Mouse (Mus musculus): ENCODE data around the gene Rarres1.

Gene Rarres1

DNA sequence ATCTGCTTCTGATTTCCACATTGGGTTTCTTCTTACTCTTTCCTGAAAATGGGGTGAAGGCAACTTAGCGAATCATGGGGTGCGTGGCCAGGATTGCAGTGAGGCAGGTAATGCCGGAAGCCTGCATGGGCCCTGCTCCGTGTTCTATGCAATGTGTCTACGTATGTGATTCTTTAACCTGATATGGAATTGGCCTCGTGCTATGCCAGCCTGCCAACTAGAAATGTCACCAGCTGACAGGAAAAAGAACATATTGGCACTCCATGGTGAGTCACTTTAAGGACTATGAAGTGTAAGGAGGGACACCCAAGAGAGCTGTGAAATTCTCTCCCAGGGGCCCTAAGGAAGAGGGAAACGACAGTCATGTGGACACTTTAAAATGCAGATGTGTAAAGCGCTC is 22.2 kb downstream of the Rarres1 start:
- in situ Hi-C loops (cut with MboI, MseI): no loop called here

DNA sequence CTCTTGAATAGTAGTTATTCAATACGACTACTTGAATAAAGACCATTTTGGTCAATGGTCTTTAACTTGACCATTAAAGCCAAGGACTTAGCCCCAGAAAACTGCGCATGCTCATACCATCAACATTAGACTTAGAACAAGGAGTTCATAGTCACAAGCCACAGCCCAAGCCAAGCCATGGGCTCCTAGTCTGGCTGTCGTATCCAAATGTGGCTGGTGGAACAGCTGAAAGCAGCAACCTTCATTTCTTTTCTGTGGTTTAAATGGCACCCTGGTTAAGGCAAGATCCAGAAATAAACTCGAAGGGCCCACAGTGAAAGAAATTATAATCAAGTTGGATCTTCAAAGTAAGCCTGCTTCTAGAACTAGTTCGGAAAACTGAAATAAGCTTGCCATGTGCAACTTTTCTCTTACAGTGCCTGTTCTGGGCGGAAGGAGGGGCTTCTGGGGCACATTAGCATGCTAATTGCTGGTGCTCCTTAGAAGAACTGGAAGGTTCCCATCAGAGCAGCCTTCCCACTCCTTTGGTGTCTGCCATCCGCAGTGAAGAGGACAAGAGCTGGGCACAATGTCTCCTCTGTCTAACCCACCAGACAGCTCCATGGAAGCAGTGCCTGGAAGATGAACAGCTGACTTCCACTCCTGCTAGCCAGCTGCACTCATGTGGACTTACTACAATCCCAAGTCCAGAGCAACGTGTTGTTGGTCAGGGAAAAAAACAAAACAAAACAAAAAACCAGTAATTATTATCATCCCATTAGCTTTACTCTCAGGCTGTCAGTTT is 23.0 kb downstream of the Rarres1 start:
- in situ Hi-C loops (cut with MboI, MseI): no loop called here

DNA sequence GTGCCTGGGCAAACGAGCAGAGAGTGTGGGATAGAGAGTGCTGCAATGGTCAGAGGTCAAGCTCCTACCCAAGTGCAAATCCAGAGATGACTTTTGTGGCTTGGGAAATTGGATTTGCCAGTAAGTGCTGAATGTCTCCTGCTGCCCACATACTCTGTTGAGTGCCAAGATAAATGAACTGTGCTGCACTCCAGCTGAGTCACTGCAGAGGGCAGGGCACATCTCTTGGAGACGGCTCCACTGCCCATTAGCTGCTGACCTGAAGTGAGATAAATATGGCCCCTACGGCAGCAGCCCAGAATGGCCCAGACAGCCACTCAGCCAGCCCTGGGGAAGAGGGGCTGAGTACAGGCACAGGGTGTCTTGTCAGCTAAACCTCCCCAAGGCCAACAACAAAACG is 25.2 kb downstream of the Rarres1 start:
- in situ Hi-C loops (cut with MboI, MseI): no loop called here

GRCm38 (mm10) chr3:67485233-67485632 is 30.1 kb downstream of the Rarres1 start:
- in situ Hi-C loops (cut with MboI, MseI): no loop called here

DNA sequence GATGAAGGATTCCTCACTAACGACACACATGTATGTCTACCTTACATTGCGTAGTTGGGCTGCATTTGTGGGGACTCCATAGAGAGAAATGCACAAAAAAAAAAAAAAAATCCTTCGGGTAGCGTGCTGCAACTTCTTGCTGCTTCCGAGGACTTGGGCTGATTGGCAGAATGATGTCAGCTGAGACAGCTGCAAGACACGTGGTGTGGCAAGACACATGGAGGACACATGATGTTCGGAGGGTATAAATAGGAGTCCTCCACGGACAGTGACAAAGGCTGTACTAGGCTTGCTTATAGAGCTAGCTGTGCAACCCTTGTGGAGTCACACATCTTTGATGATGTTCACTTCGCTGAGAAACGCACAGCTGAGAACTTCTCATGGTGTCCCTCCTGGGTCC is 32.9 kb downstream of the Rarres1 start:
- in situ Hi-C loops (cut with MboI, MseI): no loop called here

- in situ Hi-C loops (cut with MboI, MseI): no loop called here
Measured at GRCm38 (mm10) chr3:67479806-67480205, 35.5 kb downstream of the Rarres1 start.

DNA sequence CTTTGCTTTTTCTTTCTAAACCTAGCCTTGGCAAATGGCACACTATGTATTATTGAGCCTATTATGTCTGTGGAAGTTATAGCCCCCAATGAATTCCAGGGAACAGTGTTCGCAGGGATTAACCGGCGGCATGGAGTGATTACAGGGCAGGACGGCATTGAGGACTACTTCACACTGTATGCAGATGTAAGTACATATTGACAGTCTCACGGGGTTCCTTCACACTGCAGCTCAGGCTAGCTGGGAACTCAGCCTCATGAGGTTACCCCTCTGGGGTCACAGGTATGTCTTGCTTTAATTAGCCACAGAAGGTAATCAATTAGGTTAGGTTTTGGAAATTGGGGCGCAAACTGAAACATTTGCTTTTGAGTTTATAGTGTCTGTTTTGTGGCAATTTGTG is 41.9 kb downstream of the Rarres1 start:
- in situ Hi-C loops (cut with MboI, MseI): loop anchor here (25.0 kb wide), 1 partner anchor 1814 kb away; no protein-coding TSS in a partner anchor

DNA sequence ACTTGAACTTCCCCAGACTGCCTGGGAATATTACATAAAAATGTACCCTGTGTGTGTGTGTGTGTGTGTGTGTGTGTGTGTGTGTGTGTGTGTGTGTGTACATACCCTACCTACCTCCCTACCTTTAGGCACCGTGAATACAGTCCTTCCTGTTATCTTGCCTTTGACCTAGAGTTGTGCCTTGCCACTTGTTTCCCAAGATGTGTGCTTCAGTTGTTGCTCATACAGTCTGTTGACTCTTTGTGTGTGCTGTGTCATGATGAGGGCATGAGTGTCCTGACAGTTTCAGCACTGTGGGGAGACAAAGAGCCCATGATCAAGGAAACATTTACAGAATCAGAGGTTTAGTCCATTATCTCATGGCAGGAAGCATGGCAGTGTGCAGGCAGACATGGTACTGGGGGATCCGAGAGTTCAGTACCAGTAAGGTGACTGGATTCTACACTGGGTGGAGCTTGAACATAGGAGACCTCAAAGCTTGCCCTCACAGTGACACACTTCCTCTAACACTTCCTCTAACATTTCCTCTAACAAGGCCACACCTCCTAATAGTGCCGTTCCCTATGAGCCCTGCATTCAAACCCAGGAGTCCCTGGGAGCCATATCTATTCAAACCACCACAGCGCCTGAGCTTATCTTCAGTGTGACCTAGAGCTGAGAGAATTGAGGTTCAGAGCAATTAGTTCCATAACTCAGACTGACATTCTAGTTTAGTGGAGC is 43.8 kb downstream of the Rarres1 start:
- in situ Hi-C loops (cut with MboI, MseI): loop anchor here (25.0 kb wide), 1 partner anchor 1816 kb away; no protein-coding TSS in a partner anchor

DNA sequence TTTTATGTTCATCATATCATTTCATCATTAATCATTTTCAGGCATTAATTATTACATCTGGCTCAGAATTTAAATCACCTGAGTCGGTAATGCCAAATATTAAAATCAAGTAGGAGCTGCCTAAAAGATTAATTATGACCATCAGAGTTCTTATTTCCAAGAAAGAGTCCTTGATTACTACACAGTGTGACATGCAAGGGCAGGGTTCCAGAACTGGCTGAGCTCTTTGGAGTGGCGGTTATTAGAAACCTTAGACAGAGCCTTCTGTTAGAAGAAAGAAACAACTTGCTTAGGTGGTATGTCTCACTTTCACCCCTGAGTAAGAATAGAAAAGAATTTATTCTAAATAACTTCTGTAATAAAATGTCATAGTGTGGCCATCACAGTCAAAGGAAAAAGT is 48.0 kb downstream of the Rarres1 start:
- in situ Hi-C loops (cut with MboI, MseI): loop anchor here (25.0 kb wide), 1 partner anchor 1820 kb away; no protein-coding TSS in a partner anchor

DNA sequence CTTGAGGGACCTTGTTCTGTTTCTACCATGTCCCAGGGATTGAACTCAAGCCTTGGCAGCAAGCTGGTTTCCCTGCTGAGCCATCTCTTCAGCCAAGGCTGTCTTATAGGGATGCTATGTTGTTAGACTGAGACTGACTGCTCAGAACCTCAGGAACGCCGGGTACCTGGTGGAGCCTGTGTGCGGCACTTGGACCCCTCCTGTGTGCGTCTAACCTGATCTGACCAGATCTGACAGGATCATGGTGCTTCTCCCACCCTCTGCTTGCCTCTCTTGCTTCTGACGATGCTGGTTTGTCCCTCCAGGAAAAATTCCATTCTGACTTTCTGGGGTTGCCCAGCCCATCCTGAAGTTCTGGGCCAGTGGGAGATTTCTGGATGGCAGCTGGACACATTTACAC is 48.7 kb downstream of the Rarres1 start:
- in situ Hi-C loops (cut with MboI, MseI): loop anchor here (25.0 kb wide), 1 partner anchor 1821 kb away; no protein-coding TSS in a partner anchor

DNA sequence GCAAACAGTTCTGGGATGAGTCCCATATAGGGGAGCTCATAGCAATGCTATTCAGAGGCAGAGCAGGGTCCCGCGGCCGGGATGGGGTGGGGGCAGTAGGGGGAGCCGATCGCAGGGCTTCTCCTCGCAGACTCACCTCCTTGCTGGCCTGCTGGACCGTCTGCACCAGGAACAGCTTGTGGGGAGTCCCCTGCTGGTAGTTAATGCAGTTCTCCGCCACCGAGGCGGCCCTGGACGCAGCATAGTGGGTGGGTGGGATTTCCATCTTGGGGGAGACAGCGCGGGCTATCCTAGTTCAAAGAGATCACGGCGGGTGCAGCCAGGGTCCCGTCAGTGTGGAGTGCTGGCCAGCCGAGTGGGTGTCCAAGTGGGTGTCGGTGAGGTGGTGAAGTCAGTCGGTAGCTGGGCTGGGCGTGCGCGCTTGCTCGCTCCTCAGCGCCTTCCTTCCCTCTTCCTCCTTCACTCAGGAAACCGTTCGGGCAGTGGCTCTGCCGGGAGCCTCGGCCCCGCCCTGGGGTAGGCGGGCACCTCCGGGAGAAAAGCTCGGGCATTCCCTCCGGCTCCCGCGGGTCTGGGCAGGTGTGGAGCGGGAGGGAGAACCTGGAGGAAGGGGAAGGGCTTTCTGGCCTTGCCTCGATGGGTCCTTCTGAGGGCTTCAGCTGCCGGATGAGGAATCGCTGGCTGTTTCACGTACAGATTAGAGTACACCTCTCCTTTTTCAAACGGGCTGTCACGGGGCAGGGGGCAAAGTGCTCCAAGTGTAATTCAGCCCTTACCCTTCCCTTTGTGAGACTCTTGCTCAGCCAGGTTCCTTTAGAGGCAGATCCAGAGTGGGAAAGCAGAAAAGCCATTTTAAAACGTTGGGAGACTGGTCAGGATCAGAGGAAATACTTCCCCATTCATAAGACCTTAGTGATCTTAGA is 51.6 kb downstream of the Rarres1 start, which contains the start of gene Lxn:
Gene Lxn (minus strand): TSS at position 477 of the 923 bp plus-strand sequence.
- in situ Hi-C loops (cut with MboI, MseI): loop anchor here (25.0 kb wide), 1 partner anchor 1824 kb away; no protein-coding TSS in a partner anchor

DNA sequence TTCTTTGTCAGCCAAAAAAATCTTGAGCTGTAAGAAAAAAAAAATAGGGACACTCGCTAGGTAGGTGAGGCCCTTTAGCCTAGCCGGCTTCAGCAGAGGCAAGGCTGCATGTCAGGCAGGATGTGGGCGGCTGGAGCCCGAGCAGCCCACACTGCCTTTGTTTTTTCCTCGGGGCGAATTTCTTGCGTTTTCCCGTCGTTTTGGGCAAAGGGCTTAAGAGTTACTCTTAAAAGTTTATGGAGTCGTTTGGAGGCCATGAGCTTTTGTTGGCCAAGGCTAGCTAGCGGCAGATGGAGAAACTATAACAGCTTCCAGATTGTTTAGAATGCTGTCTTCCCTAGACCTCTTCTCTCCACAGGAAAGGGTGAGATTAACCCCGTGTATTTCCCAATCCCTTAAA is 52.3 kb downstream of the Rarres1 start:
- in situ Hi-C loops (cut with MboI, MseI): loop anchor here (25.0 kb wide), 1 partner anchor 1824 kb away; no protein-coding TSS in a partner anchor

GRCm38 (mm10) chr3:67462578-67462977 is 52.7 kb downstream of the Rarres1 start:
- in situ Hi-C loops (cut with MboI, MseI): loop anchor here (25.0 kb wide), 1 partner anchor 1825 kb away; no protein-coding TSS in a partner anchor

- in situ Hi-C loops (cut with MboI, MseI): loop anchor here (25.0 kb wide), 1 partner anchor 1825 kb away; no protein-coding TSS in a partner anchor
Measured at GRCm38 (mm10) chr3:67462015-67462414, 53.3 kb downstream of the Rarres1 start.

DNA sequence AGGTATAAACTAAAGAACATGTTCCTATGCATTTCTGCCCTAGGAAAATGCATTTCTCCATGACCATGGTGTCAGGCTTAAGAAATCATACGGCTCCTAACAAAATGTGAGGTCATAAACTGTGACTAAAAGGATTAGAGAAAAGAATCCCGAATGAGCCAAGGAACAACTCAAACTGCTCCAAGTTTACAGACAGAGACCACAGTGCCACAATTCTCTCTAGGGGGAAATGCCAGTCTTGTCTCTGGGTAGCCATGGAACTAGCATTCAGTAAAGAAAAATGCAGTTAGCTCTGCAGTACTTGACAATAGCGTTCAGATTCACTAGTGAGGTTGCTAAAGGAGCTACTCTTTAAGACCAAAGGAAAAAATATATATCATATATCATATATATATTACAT is 55.4 kb downstream of the Rarres1 start:
- in situ Hi-C loops (cut with MboI, MseI): loop anchor here (25.0 kb wide), 1 partner anchor 1827 kb away; no protein-coding TSS in a partner anchor

- in situ Hi-C loops (cut with MboI, MseI): loop anchor here (25.0 kb wide), 1 partner anchor 1837 kb away; no protein-coding TSS in a partner anchor
Measured at GRCm38 (mm10) chr3:67450601-67451210, 64.6 kb downstream of the Rarres1 start.

GRCm38 (mm10) chr3:67449660-67450059 is 65.7 kb downstream of the Rarres1 start:
- in situ Hi-C loops (cut with MboI, MseI): loop anchor here (25.0 kb wide), 1 partner anchor 1838 kb away; no protein-coding TSS in a partner anchor

DNA sequence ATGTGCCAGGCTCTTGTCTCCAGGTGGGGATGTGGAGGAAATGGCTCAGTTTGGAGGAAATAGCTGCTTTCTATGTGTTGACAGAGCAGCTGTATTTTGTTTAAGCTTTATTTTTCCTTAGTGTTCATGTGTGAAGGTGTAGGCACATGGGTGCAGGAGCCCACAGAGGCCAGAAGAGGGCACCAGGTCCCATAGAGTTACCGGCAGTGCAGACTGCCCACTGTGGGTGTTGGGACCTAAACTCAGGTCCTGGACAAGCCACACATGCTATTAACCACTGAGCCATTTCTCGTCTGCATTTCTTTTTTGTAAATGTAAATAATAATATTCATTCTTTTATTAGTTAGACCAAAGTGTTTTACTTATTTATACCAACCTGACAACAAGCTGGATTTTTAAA is 68.2 kb downstream of the Rarres1 start:
- in situ Hi-C loops (cut with MboI, MseI): no loop called here

DNA sequence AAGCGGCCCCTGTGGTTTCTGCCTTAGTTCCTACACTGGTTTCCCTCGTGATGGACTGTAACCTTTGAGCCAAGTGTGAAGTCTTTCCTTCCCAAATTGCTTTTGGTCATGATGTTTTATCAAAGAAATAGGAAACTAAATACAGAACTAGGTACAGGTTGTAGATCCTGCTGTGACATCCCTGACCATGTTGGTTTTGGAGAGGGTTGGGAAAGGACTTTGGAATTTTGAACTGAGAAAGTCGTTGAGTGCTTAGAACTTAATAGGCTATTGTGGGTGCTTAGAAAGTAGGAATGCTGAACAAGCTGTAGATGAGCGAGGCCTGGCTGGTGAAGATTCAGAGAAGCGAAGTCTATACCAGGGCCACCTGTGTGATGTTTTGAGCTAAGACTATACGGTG is 81.3 kb downstream of the Rarres1 start:
- in situ Hi-C loops (cut with MboI, MseI): loop anchor here (5.0 kb wide), 1 partner anchor 148 kb away; the partner anchor contains the start of gene Mfsd1

GRCm38 (mm10) chr3:67429999-67430380 is 85.3 kb downstream of the Rarres1 start, which contains the start of gene Gfm1:
Gfm1 (plus strand) TSS chr3:67430096.
- in situ Hi-C loops (cut with MboI, MseI): loop anchor here (5.0 kb wide), 2 partner anchors 58 to 152 kb away; partner anchors contain the start of genes Mfsd1 and Mlf1
